Mouse (Mus musculus): ENCODE results near the gene Lrrc4b.

GRCm38 (mm10) chr7:44468644-44469285 lies 39.9 kb downstream of the Lrrc4b start:
- TF ChIP-seq POLR2A (IDR thresholded peaks at IDR 0.05; ENCODE audit: low read depth, low read length) (no peak), CTCF (IDR thresholded peaks at IDR 0.05; ENCODE audit: extremely low read depth, insufficient read depth, insufficient read length, insufficient replicate concordance) (no peak)

Data from spleen, adult 2 months (tissue).